Mouse (Mus musculus) intestine, postnatal 0 days (tissue): Measurements from ENCODE around the gene Slc29a1. TPM values are rescaled to one million over a fixed set of nuclear protein-coding genes. Genes with fewer than 3 reads are reported as not detected.

Experiments used
- ATAC-seq: fragments of 200-750 bp; cut with Nextera tagmentation; 2 replicates; pipeline ENCODE4 v1.8.0; 2017; ENCODE audit warnings: mild to moderate bottlenecking, moderate TSS enrichment, moderate library complexity
- H3K27ac ChIP-seq: fragments of 300-500 bp; sonication (generic); 2 replicates; pipeline ENCODE4 v1.5.1; 2014; ENCODE audit warnings: mild to moderate bottlenecking, low read depth, low read length, moderate library complexity
- H3K27me3 ChIP-seq: fragments of 300-500 bp; sonication (generic); replicated peaks from 2 replicates; pipeline ENCODE4 v1.6.1; 2014; ENCODE audit warnings: low read length, mixed read lengths; ENCODE audit not compliant: control insufficient read depth, insufficient read depth
- H3K36me3 ChIP-seq: fragments of 300-500 bp; sonication (generic); 2 replicates; pipeline ENCODE4 v1.6.1; 2014; ENCODE audit warnings: mild to moderate bottlenecking, moderate library complexity; ENCODE audit not compliant: control insufficient read depth, insufficient read depth
- H3K4me1 ChIP-seq: fragments of 300-500 bp; sonication (generic); replicated peaks from 2 replicates; pipeline ENCODE4 v1.6.1; 2014; ENCODE audit warnings: antibody characterized with exemption, low read length, mixed read lengths; ENCODE audit not compliant: control insufficient read depth, insufficient read depth
- H3K4me2 ChIP-seq: fragments of 300-500 bp; sonication (generic); replicated peaks from 2 replicates; pipeline ENCODE4 v1.6.1; 2014; ENCODE audit warnings: low read depth, mild to moderate bottlenecking, moderate library complexity
- H3K4me3 ChIP-seq: fragments of 300-500 bp; sonication (generic); 2 replicates; pipeline ENCODE4 v1.5.1; 2014; ENCODE audit warnings: low read depth, low read length
- H3K9ac ChIP-seq: fragments of 300-500 bp; sonication (generic); 2 replicates; pipeline ENCODE4 v1.6.1; 2014; ENCODE audit warnings: mild to moderate bottlenecking, low read depth, low read length
- H3K9me3 ChIP-seq: fragments of 300-500 bp; sonication (generic); 2 replicates; pipeline ENCODE4 v1.6.1; 2016; ENCODE audit warnings: mixed run types; ENCODE audit not compliant: control insufficient read depth
- CTCF ChIP-seq: sonication (generic); IDR thresholded peaks from 2 replicates; pipeline ENCODE4 v1.5.1; 2016; ENCODE audit warnings: low read depth, mild to moderate bottlenecking, control low read depth, antibody characterized with exemption, moderate library complexity
- WGBS: fragments of 180-500 bp; shearing (Covaris S2); extraction: QIAGEN DNeasy Blood & Tissue Kit; methylation state at CpG from one replicate; pipeline ENCODE4 v1.1.7; 2014; 5-methylcytosine and 5-hydroxymethylcytosine counted together
- polyA plus RNA-seq: library from polyadenylated mRNA; unstranded; fragments of >200 nt; fragmentation: Nextera tagmentation; extraction: Ambion mirVana; gene quantifications from 2 replicates; pipeline ENCODE4 v1.2.1, GENCODE M21; 2015

Slc29a1 gene
- polyA plus RNA-seq, 1 experiment from 2014 or later: 37.8 TPM

GRCm38 (mm10) chr17:45591701-45592605 is 7.5 kb downstream of the Slc29a1 start:
- TF ChIP-seq CTCF: no peak
- Histone ChIP-seq H3K9me3 (no peaks in the 10 kb centered on the region), H3K4me3 (no peak overlapping the region), H3K27me3 (no peaks in the 10 kb centered on the region), H3K4me2 (peak overlapping the region; percentile 24), H3K4me1 (peaks cover 15% of the 10 kb centered on the region), H3K36me3 (peaks cover 26% of the 10 kb centered on the region; the same call in 1 of the 2 replicates), H3K27ac (no peak overlapping the region), H3K9ac (no peak overlapping the region)
- WGBS: 53% methylated on average over 16 of the region's 16 CpGs
- no peak for ATAC-seq

GRCm38 (mm10) chr17:45590410-45590809 is 9.0 kb downstream of the Slc29a1 start:
- no peak overlapping the region for H3K27ac ChIP-seq
- peaks cover 29% of the 10 kb centered on the region; the same call in 1 of the 2 replicates for H3K36me3 ChIP-seq
- no peak overlapping the region for H3K4me2 ChIP-seq
- H3K27me3 ChIP-seq: no peaks in the 10 kb centered on the region
- H3K4me3 ChIP-seq: no peak overlapping the region
- no peak for ATAC-seq
- no peaks in the 10 kb centered on the region for H3K9me3 ChIP-seq
- WGBS: 77% methylated on average over 6 of the region's 6 CpGs
- no peak overlapping the region for H3K9ac ChIP-seq
- H3K4me1 ChIP-seq: peaks cover 15% of the 10 kb centered on the region
- TF ChIP-seq CTCF: no peak

GRCm38 (mm10) chr17:45589844-45590243 is 9.6 kb downstream of the Slc29a1 start:
- no peak overlapping the region for H3K4me2 ChIP-seq

GRCm38 (mm10) chr17:45589236-45589635 is 10.2 kb downstream of the Slc29a1 start:
- no peak overlapping the region for H3K27ac ChIP-seq
- WGBS: 95% methylated on average over 7 of the region's 7 CpGs
- no peak for ATAC-seq

More at GRCm38 (mm10) chr17:45589844-45590243, 9.6 kb downstream of the Slc29a1 start:
- TF ChIP-seq CTCF: no peak
- WGBS: 89% methylated on average over 8 of the region's 8 CpGs
- no peak overlapping the region for H3K9ac ChIP-seq
- H3K4me1 ChIP-seq: peaks cover 15% of the 10 kb centered on the region
- H3K36me3 ChIP-seq: peaks cover 29% of the 10 kb centered on the region; the same call in 1 of the 2 replicates
- ATAC-seq: no peak
- H3K4me3 ChIP-seq: no peak overlapping the region
- H3K27ac ChIP-seq: no peak overlapping the region
- no peaks in the 10 kb centered on the region for H3K27me3 ChIP-seq
- no peaks in the 10 kb centered on the region for H3K9me3 ChIP-seq

GRCm38 (mm10) chr17:45588370-45588769 is 11.0 kb downstream of the Slc29a1 start:
- Histone ChIP-seq H3K27ac (no peak overlapping the region), H3K4me3 (no peak overlapping the region), H3K27me3 (no peaks in the 10 kb centered on the region), H3K9me3 (no peaks in the 10 kb centered on the region), H3K4me1 (peaks cover 11% of the 10 kb centered on the region; the same call in 1 of the 2 replicates), H3K36me3 (peaks cover 29% of the 10 kb centered on the region; the same call in 1 of the 2 replicates), H3K4me2 (no peak overlapping the region), H3K9ac (no peak overlapping the region)
- 87% methylated on average over 7 of the region's 7 CpGs for WGBS
- no peak for TF ChIP-seq CTCF
- no peak for ATAC-seq

More at GRCm38 (mm10) chr17:45589236-45589635, 10.2 kb downstream of the Slc29a1 start:
- H3K36me3 ChIP-seq: peaks cover 29% of the 10 kb centered on the region; the same call in 1 of the 2 replicates
- TF ChIP-seq CTCF: no peak
- H3K4me3 ChIP-seq: no peak overlapping the region
- H3K9me3 ChIP-seq: no peaks in the 10 kb centered on the region
- peaks cover 14% of the 10 kb centered on the region for H3K4me1 ChIP-seq
- no peak overlapping the region for H3K4me2 ChIP-seq
- no peaks in the 10 kb centered on the region for H3K27me3 ChIP-seq
- no peak overlapping the region for H3K9ac ChIP-seq

- WGBS: 97% methylated on average over 3 of the region's 3 CpGs
- Histone ChIP-seq H3K9ac (no peak overlapping the region), H3K4me2 (no peak overlapping the region), H3K27ac (peak overlapping the region; percentile 41; the same call in 1 of the 2 replicates), H3K4me3 (no peak overlapping the region), H3K36me3 (peaks cover 29% of the 10 kb centered on the region; the same call in 1 of the 2 replicates), H3K4me1 (no peaks in the 10 kb centered on the region), H3K9me3 (no peaks in the 10 kb centered on the region), H3K27me3 (no peaks in the 10 kb centered on the region)
- ATAC-seq: no peak
- peak; percentile 63 for TF ChIP-seq CTCF
Observed at GRCm38 (mm10) chr17:45586449-45586837, 13.0 kb downstream of the Slc29a1 start.
